ENCODE assay signal across 10 mouse cellular contexts in genomic region chr13:52013757-52014156, GRCm38 (mm10).
DNase-seq lines count a peak whose midpoint lies in the region; ATAC-seq lines count a peak whose summit lies in the region.
"Had no signal": no experiment of that assay in that cellular context is flagged by ENCODE, and none has a peak within 500 bp of the region (broad histone marks: within the 10 kb centered on the region; RNA-seq: fewer than 3 reads in every experiment).

No protein-coding gene starts in this region.

- no peaks in the 10 kb centered on the region for H3K9me3 ChIP-seq in midbrain, embryonic 14.5 days (ENCODE audit: control insufficient read depth, low read length)
- H3K9me3 ChIP-seq in heart, embryonic 12.5 days (replicated peaks), result no peaks in the 10 kb centered on the region

- ATAC-seq in CD4-positive, CD25-positive, alpha-beta regulatory T cell, adult 4 months, result peak; percentile 47
- ATAC-seq in inflammation-experienced regulatory T-cells, adult 6 months, result peak; percentile 38
- no peak for ATAC-seq in midbrain, embryonic 14.5 days (ENCODE audit: low FRiP score, low TSS enrichment)
- ATAC-seq in megakaryocyte, adult 5-6 weeks (ENCODE audit: poor library complexity, severe bottlenecking), result no peak
- no peak for ATAC-seq in erythroblast, adult 5-6 weeks (replicated peaks; ENCODE audit: low FRiP score, poor library complexity, severe bottlenecking)
- no peak for ATAC-seq in heart, embryonic 12.5 days (ENCODE audit: insufficient number of reproducible peaks, low FRiP score)

- no peaks in the 10 kb centered on the region for H3K36me3 ChIP-seq in midbrain, embryonic 14.5 days (ENCODE audit: control insufficient read depth, insufficient read depth, low read length)
- no peaks in the 10 kb centered on the region for H3K36me3 ChIP-seq in heart, embryonic 12.5 days

- peaks cover 29% of the 10 kb centered on the region for H3K4me1 ChIP-seq in midbrain, embryonic 14.5 days (ENCODE audit: control insufficient read depth, insufficient read depth, low read length)
- H3K4me1 ChIP-seq in heart, embryonic 12.5 days (replicated peaks), result peaks cover 17% of the 10 kb centered on the region

- 30% methylated on average over 2 of the region's 2 CpGs for WGBS in midbrain, embryonic 14.5 days
- WGBS in heart, embryonic 12.5 days, result 75% methylated on average over 2 of the region's 2 CpGs

- no peak overlapping the region for H3K4me2 ChIP-seq in midbrain, embryonic 14.5 days (ENCODE audit: low read length)
- no peak overlapping the region for H3K4me2 ChIP-seq in heart, embryonic 12.5 days

- no peaks in the 10 kb centered on the region for H3K27me3 ChIP-seq in midbrain, embryonic 14.5 days (ENCODE audit: control insufficient read depth, insufficient read depth, low read length)
- H3K27me3 ChIP-seq in heart, embryonic 12.5 days (replicated peaks), result no peaks in the 10 kb centered on the region

- peak overlapping the region; percentile 60; the same call in 1 of the 2 replicates for H3K27ac ChIP-seq in midbrain, embryonic 14.5 days (replicated peaks; ENCODE audit: low read depth, low read length)
- H3K27ac ChIP-seq in heart, embryonic 12.5 days (ENCODE audit: poor library complexity, severe bottlenecking), result no peak overlapping the region

- DNase-seq in CD4-positive helper T cell, adult 2 months (ENCODE audit: low read depth, low spot score), result peak; percentile 38
- DNase-seq in midbrain, embryonic 14.5 days, result peak; percentile 64
- DNase-seq: cerebellum, postnatal 10 days; heart, adult 18-20 months; lung, adult 2 months had no signal

- no peak overlapping the region for H3K4me3 ChIP-seq in midbrain, embryonic 14.5 days (replicated peaks; ENCODE audit: low read depth, low read length)
- no peak overlapping the region for H3K4me3 ChIP-seq in heart, embryonic 12.5 days

- no peak overlapping the region for H3K9ac ChIP-seq in midbrain, embryonic 14.5 days (replicated peaks; ENCODE audit: low read length)
- H3K9ac ChIP-seq in heart, embryonic 12.5 days, result no peak overlapping the region

Comparison
In these comparisons a context has a peak if more than half of its experiments do, and no peak if none do; other contexts are left out.
1. ATAC-seq: peak in CD4-positive, CD25-positive, alpha-beta regulatory T cell, adult 4 months (single experiment) and inflammation-experienced regulatory T-cells, adult 6 months (single experiment); none in midbrain, embryonic 14.5 days (single experiment), megakaryocyte, adult 5-6 weeks (single experiment), erythroblast, adult 5-6 weeks (single experiment) and heart, embryonic 12.5 days (single experiment).